ENCODE assay signal across 9 mouse cellular contexts in the genomic region with DNA sequence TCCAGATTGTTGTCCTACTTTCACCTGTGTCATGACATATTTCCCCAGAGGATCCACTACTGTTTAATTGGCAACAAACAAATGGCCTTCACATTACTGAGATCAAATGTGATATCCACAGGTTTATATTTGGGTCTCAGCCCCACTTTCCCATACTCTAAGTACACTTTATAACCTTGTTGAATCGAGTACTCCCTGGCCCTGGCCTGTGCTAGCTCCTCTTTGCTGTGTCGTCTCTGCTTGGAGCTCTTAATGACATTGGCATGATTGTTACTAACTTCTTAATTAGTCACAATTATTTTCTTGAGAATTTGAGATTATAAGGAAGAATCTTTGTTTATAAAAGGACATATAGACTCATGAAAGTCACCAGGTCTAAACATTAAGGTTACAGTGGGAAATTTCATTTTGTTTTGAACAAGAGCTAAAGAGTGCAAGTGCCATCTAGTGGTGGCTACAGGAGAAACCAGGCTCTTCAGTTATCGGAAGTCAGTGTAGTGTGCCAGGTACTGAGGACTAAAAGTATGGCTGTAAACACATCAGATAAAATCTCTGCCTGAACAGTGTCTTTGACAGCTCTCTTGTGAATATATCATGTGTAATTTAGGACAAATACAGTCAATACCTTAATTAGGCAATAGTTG. TPM values are rescaled to one million over a fixed set of nuclear protein-coding genes. Genes with fewer than 3 reads are reported as not detected.
A peak's percentile ranks its signal among the peaks of the same experiment; 100 is the strongest.
DNase-seq lines count a peak whose midpoint lies in the region; ATAC-seq lines count a peak whose summit lies in the region.
"Had no signal": no experiment of that assay in that cellular context is flagged by ENCODE, and none has a peak within 500 bp of the region (broad histone marks: within the 10 kb centered on the region; RNA-seq: fewer than 3 reads in every experiment).

No protein-coding gene starts in this region.

- H3K4me1 ChIP-seq in midbrain, embryonic 14.5 days (ENCODE audit: control insufficient read depth, insufficient read depth, low read length), result no peaks in the 10 kb centered on the region
- H3K4me1 ChIP-seq: megakaryocyte, embryonic 14.5 days had no signal

- no peak overlapping the region for H3K27ac ChIP-seq in midbrain, embryonic 14.5 days (replicated peaks; ENCODE audit: low read depth, low read length)

- no peak overlapping the region for H3K9ac ChIP-seq in midbrain, embryonic 14.5 days (replicated peaks; ENCODE audit: low read length)

- WGBS in midbrain, embryonic 14.5 days, result 64% methylated on average over 3 of the region's 3 CpGs

- H3K36me3 ChIP-seq in midbrain, embryonic 14.5 days (ENCODE audit: control insufficient read depth, insufficient read depth, low read length), result no peaks in the 10 kb centered on the region

- no peak overlapping the region for H3K4me3 ChIP-seq in midbrain, embryonic 14.5 days (replicated peaks; ENCODE audit: low read depth, low read length)
- H3K4me3 ChIP-seq: megakaryocyte, embryonic 14.5 days had no signal

- ATAC-seq in frontal cortex, adult (ENCODE audit: low TSS enrichment), result peak; percentile 83
- ATAC-seq in midbrain, embryonic 14.5 days (ENCODE audit: low FRiP score, low TSS enrichment), result no peak; the same call in 1 of the 2 replicates

- H3K27me3 ChIP-seq in midbrain, embryonic 14.5 days (ENCODE audit: control insufficient read depth, insufficient read depth, low read length), result no peaks in the 10 kb centered on the region

- no peak overlapping the region for H3K4me2 ChIP-seq in midbrain, embryonic 14.5 days (ENCODE audit: low read length)

- no peak for DNase-seq in frontal cortex, postnatal 25 days (ENCODE audit: low spot score in 2 of 2)
- peak; percentile 4 for DNase-seq in thymus, postnatal 0 days (ENCODE audit: low spot score)
- DNase-seq in thymus, postnatal 25 days, result no peak
- DNase-seq in induced T-regulatory cell, adult 2 months (ENCODE audit: low read depth), result peak; percentile 44
- DNase-seq in midbrain, embryonic 14.5 days, result peak; percentile 78
- no peak for DNase-seq in natural killer cell, adult 2 months (ENCODE audit: low spot score in 2 of 2)
- no peak for DNase-seq in spleen, adult 18-20 months

- no peaks in the 10 kb centered on the region for H3K9me3 ChIP-seq in midbrain, embryonic 14.5 days (ENCODE audit: control insufficient read depth, low read length)
- H3K9me3 ChIP-seq: megakaryocyte, embryonic 14.5 days had no signal

RNA-seq across cellular contexts. Expression of gene Ovch2, which starts 12.9 kb away (rescaled TPM):
- polyA plus RNA-seq in thymus, postnatal 0 days (2015; fragmentation: Nextera tagmentation; extraction: Ambion mirVana), result not detected in 2 replicates
- not detected in 2 replicates for polyA plus RNA-seq in midbrain, embryonic 14.5 days (2014; fragmentation: Nextera tagmentation; extraction: Ambion mirVana)

RNA-seq across cellular contexts. Expression of gene Olfr467, which starts 24.0 kb away (rescaled TPM):
- polyA plus RNA-seq in thymus, postnatal 0 days (2015; fragmentation: Nextera tagmentation; extraction: Ambion mirVana), result not detected in 2 replicates
- polyA plus RNA-seq in midbrain, embryonic 14.5 days (2014; fragmentation: Nextera tagmentation; extraction: Ambion mirVana), result not detected in 2 replicates

RNA-seq across cellular contexts. Expression of gene Cyb5r2, which starts 30.3 kb away (rescaled TPM):
- 0.08 and 0.10 TPM in 2 replicates for polyA plus RNA-seq in thymus, postnatal 0 days (2015; fragmentation: Nextera tagmentation; extraction: Ambion mirVana)
- polyA plus RNA-seq in midbrain, embryonic 14.5 days (2014; fragmentation: Nextera tagmentation; extraction: Ambion mirVana), result not detected in 2 replicates

RNA-seq across cellular contexts. Expression of gene Olfr469, which starts 37.2 kb away (rescaled TPM):
- polyA plus RNA-seq in thymus, postnatal 0 days (2015; fragmentation: Nextera tagmentation; extraction: Ambion mirVana), result not detected in 2 replicates
- polyA plus RNA-seq in midbrain, embryonic 14.5 days (2014; fragmentation: Nextera tagmentation; extraction: Ambion mirVana), result not detected in 2 replicates

RNA-seq across cellular contexts. Expression of gene Olfr470, which starts 59.2 kb away (rescaled TPM):
- polyA plus RNA-seq in thymus, postnatal 0 days (2015; fragmentation: Nextera tagmentation; extraction: Ambion mirVana), result not detected in 2 replicates
- polyA plus RNA-seq in midbrain, embryonic 14.5 days (2014; fragmentation: Nextera tagmentation; extraction: Ambion mirVana), result not detected in 2 replicates

Comparison
In these comparisons a context has a peak if more than half of its experiments do, and no peak if none do; other contexts are left out.
1. DNase-seq: peak in thymus, postnatal 0 days (single experiment), induced T-regulatory cell, adult 2 months (single experiment) and midbrain, embryonic 14.5 days (single experiment); none in frontal cortex, postnatal 25 days (0 of 2), thymus, postnatal 25 days (single experiment), natural killer cell, adult 2 months (0 of 2) and spleen, adult 18-20 months (0 of 2).